Mouse (Mus musculus) heart, adult 2 months (tissue): ENCODE measurements around the gene Olfr90.

Experiments
- CTCF ChIP-seq: fragments of 200-600 bp; IDR thresholded peaks from 2 replicates; pipeline ENCODE4 v1.8.1; 2022; ENCODE audit warnings: antibody characterized with exemption, mild to moderate bottlenecking, moderate library complexity
- EP300 ChIP-seq: fragments of 200-500 bp; IDR thresholded peaks from 2 replicates; pipeline ENCODE4 v1.6.1; 2011; ENCODE audit warnings: low read depth, low read length, control low read depth; ENCODE audit not compliant: insufficient read depth
- POLR2A ChIP-seq: fragments of 200-500 bp; IDR thresholded peaks from 2 replicates; pipeline ENCODE4 v1.6.1; 2011; ENCODE audit warnings: mild to moderate bottlenecking, low read depth, low read length, control low read depth; ENCODE audit not compliant: insufficient read depth

GRCm38 (mm10) chr17:37063063-37063462, 25.2 kb downstream of the Olfr90 start:
- TF ChIP-seq POLR2A (no peak), CTCF (no peak), EP300 (no peak)
